Mouse (Mus musculus): ENCODE results near the gene Tex2. TPM values are rescaled to one million over a fixed set of nuclear protein-coding genes. Genes with fewer than 3 reads are reported as not detected.
"Not testable (repeated sequence)": the region's sequence is repeated elsewhere in the genome, so short reads cannot be mapped to it uniquely, and the experiment has no call there.

The Tex2 gene
- total and polyA plus RNA-seq, 3 experiments, result 1.6 to 20.0 (median 7.7) TPM

DNA sequence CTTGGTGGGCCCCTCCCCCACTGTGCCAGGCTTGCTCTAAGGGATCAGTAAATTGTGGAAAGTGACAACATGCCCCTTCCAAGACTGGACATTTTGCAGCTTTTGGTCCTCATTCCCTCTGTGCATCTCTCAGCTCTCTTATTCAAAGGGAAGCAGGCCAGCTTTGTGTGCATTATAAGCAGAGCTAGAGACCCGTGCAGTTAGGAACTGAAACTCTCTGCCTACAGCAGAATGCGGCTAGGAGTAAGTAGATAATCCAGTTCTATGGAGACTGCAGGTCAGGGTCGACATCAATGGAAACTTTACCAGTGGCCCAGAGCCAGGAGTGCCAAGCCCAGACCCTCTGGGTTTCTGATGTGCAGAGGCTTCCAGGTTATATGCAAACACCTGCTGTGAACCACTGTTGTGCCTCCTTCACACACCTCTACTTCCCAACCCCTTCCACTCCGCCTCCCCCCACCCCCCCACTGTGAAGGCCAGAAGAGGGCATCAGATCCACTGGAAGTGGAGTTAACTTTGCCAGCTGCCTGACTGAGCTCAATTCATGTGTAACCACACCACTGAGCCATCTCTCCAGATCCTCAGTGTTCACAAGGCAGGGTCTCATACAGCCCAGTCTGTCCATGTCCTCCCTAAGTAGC is 114.4 kb downstream of the Tex2 start:
- DNase-seq (ENCODE audit: low spot score), result no peak
- Histone ChIP-seq H3K27me3 (ENCODE audit: insufficient read depth, low read length) (no peaks in the 10 kb centered on the region), H3K36me3 (replicated peaks) (peaks cover 34% of the 10 kb centered on the region), H3K4me3 (ENCODE audit: low read depth, low read length) (peak overlapping the region; percentile 24; the same call in 1 of the 2 replicates), H3K9me3 (replicated peaks) (no peaks in the 10 kb centered on the region), H3K4me1 (ENCODE audit: insufficient read depth, low read depth, low read length) (peaks cover 46% of the 10 kb centered on the region)
- no peak for TF ChIP-seq GATA2 (IDR thresholded peaks at IDR 0.05; ENCODE audit: borderline replicate concordance, low read depth, low read length)
- TF ChIP-seq POLR2AphosphoS5 (IDR thresholded peaks at IDR 0.05; ENCODE audit: insufficient replicate concordance, low read depth, low read length), result no peak
- TF ChIP-seq CTCF (IDR thresholded peaks at IDR 0.05; ENCODE audit: low read depth, low read length), result no peak
- TF ChIP-seq GATA1 (IDR thresholded peaks at IDR 0.05; ENCODE audit: borderline replicate concordance, low read length), result no peak
- TF ChIP-seq TAL1 (conservative IDR thresholded peaks at IDR 0.05; ENCODE audit: low read depth, low read length), result no peak
- ATAC-seq (ENCODE audit: extremely low read depth, insufficient number of reproducible peaks, low FRiP score, poor library complexity, severe bottlenecking), result no peak

DNA sequence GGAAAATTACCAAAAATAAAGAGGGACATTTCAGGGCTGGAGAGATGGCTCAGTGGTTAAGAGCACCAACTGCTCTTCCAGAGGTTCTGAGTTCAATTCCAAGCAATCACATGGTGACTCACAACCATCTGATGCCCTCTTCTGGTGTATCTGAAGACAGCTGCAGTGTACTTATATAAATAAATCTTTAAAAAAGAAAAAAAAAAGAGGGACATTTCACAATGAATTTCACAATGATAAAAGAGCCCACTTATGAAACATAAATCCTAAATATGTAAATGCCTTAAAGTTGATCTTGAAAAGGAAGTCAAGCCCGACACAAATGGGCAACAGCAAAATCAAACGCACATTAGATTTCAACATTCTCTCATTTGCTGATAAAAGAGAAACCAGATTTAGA is 115.3 kb downstream of the Tex2 start:
- Histone ChIP-seq H3K36me3 (replicated peaks) (peaks cover 34% of the 10 kb centered on the region), H3K4me3 (ENCODE audit: low read depth, low read length) (no peak overlapping the region), H3K27me3 (ENCODE audit: insufficient read depth, low read length) (no peaks in the 10 kb centered on the region), H3K4me1 (ENCODE audit: insufficient read depth, low read depth, low read length) (peaks cover 42% of the 10 kb centered on the region), H3K9me3 (replicated peaks) (no peaks in the 10 kb centered on the region)
- no peak for DNase-seq (ENCODE audit: low spot score)
- ATAC-seq (ENCODE audit: extremely low read depth, insufficient number of reproducible peaks, low FRiP score, poor library complexity, severe bottlenecking), result no peak
- TF ChIP-seq GATA2 (IDR thresholded peaks at IDR 0.05; ENCODE audit: borderline replicate concordance, low read depth, low read length) (no peak), GATA1 (IDR thresholded peaks at IDR 0.05; ENCODE audit: borderline replicate concordance, low read length) (no peak), POLR2AphosphoS5 (IDR thresholded peaks at IDR 0.05; ENCODE audit: insufficient replicate concordance, low read depth, low read length) (no peak), CTCF (IDR thresholded peaks at IDR 0.05; ENCODE audit: low read depth, low read length) (no peak), TAL1 (conservative IDR thresholded peaks at IDR 0.05; ENCODE audit: low read depth, low read length) (no peak)

DNA sequence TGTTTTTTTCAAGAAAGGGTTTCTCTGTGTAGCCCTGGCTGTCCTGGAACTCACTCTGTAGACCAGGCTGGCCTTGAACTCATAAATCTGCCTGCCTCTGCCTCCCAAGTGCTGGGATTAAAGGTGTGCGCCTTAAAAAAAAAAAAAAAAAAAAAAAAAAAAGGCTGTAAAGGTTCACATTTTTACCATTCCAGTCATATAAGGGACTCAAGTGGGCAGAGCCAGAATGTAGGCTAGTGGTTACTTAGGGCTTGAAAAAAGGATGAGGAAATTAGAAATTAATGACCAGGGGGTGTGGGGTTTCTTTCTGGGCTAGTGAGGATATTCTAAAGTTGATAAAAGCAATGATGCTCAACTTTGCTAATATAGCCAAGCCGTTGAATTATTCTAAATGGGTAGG is 116.2 kb downstream of the Tex2 start:
- H3K9me3 ChIP-seq (replicated peaks); DNase-seq (ENCODE audit: low spot score); H3K4me3 ChIP-seq (ENCODE audit: low read depth, low read length); ATAC-seq (ENCODE audit: extremely low read depth, insufficient number of reproducible peaks, low FRiP score, poor library complexity, severe bottlenecking); H3K27me3 ChIP-seq (ENCODE audit: insufficient read depth, low read length): not testable (repeated sequence)
- Histone ChIP-seq H3K4me1 (ENCODE audit: insufficient read depth, low read depth, low read length) (peaks cover 34% of the 10 kb centered on the region), H3K36me3 (replicated peaks) (peaks cover 30% of the 10 kb centered on the region)

DNA sequence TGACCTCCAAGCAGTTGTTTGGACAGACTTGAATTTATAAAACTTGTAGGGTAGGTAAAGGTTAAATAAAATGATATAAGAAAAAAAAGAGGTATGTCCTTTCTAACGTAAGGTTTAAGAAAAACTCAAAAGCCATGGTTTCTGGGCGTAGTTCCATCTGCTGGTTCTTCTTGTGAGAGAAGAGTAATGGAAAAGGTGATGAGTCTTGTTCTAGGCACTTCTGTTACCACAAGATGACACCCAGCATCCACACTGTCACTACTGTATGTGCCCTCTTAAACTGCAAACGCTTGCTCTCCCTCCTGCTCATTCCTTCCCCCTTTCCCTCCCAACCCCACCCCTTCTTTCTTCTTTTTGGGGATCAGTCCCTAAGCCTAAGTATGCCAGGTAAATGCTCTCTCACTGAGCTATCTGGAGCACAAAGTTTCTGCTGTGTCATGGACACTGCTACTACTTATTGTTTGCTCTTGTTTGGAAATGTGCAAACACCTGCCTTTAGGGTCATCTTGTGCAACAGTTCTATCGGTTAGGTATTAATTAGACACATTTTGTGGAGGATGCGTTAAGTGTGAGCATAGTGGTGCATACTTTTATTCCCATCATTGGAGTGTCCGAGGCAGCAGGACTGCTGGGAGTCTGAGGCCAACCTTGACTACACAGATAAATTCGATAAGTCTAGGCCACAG is 120.1 kb downstream of the Tex2 start:
- no peak overlapping the region for H3K4me3 ChIP-seq (ENCODE audit: low read depth, low read length)
- ATAC-seq (ENCODE audit: extremely low read depth, insufficient number of reproducible peaks, low FRiP score, poor library complexity, severe bottlenecking), result no peak
- H3K27me3 ChIP-seq (ENCODE audit: insufficient read depth, low read length), result no peaks in the 10 kb centered on the region
- TF ChIP-seq GATA1 (IDR thresholded peaks at IDR 0.05; ENCODE audit: borderline replicate concordance, low read length) (no peak), CTCF (IDR thresholded peaks at IDR 0.05; ENCODE audit: low read depth, low read length) (no peak), POLR2AphosphoS5 (IDR thresholded peaks at IDR 0.05; ENCODE audit: insufficient replicate concordance, low read depth, low read length) (no peak), TAL1 (conservative IDR thresholded peaks at IDR 0.05; ENCODE audit: low read depth, low read length) (no peak), GATA2 (IDR thresholded peaks at IDR 0.05; ENCODE audit: borderline replicate concordance, low read depth, low read length) (no peak)
- H3K4me1 ChIP-seq (ENCODE audit: insufficient read depth, low read depth, low read length), result peaks cover 20% of the 10 kb centered on the region
- no peak for DNase-seq (ENCODE audit: low spot score)
- peaks cover 13% of the 10 kb centered on the region for H3K36me3 ChIP-seq (replicated peaks)
- no peaks in the 10 kb centered on the region for H3K9me3 ChIP-seq (replicated peaks)

DNA sequence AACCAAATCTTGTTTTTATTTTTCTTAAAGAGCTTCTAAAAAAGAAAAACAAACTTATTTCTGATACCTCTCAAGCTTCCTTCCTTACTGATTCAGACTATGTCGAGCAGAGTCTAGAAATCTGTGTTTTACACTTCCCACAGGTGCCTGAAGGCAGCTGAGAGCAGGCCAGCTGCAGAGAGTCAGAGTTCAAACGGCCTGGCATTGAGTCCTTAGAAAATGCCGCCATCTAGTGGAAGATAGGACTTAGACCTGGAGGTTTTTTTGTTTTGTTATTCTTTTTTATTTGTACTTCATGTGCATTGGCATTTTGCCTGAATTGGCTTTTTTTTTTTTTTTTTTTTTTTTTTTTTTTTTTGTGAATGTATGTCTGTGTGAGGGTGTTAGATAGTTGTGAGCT is 121.8 kb downstream of the Tex2 start:
- Histone ChIP-seq H3K9me3 (replicated peaks) (no peaks in the 10 kb centered on the region), H3K36me3 (replicated peaks) (peaks cover 11% of the 10 kb centered on the region), H3K4me1 (ENCODE audit: insufficient read depth, low read depth, low read length) (peaks cover 21% of the 10 kb centered on the region), H3K27me3 (ENCODE audit: insufficient read depth, low read length) (no peaks in the 10 kb centered on the region), H3K4me3 (ENCODE audit: low read depth, low read length) (no peak overlapping the region)
- ATAC-seq (ENCODE audit: extremely low read depth, insufficient number of reproducible peaks, low FRiP score, poor library complexity, severe bottlenecking) (no peak), DNase-seq (ENCODE audit: low spot score) (no peak)
- TF ChIP-seq POLR2AphosphoS5 (IDR thresholded peaks at IDR 0.05; ENCODE audit: insufficient replicate concordance, low read depth, low read length) (no peak), GATA1 (IDR thresholded peaks at IDR 0.05; ENCODE audit: borderline replicate concordance, low read length) (no peak), GATA2 (IDR thresholded peaks at IDR 0.05; ENCODE audit: borderline replicate concordance, low read depth, low read length) (no peak), TAL1 (conservative IDR thresholded peaks at IDR 0.05; ENCODE audit: low read depth, low read length) (no peak), CTCF (IDR thresholded peaks at IDR 0.05; ENCODE audit: low read depth, low read length) (peak; percentile 22; the same call in 1 of the 2 replicates)

DNA sequence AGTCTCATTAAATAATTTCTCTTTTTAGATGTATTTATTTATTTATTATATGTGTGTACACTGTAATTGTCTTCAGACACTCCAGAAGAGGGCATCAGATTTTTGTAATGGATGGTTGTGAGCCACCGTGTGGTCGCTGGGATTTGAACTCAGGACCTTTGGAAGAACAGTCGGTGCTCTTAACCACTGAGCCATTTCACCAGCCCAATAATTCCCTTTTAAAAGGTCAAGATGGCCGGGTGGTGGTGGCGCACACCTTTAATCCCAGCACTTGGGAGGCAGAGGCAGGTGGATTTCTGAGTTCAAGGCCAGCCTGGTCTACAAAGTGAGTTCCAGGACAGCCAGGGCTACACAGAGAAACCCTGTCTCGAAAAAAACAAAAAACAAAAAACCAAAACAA is 122.6 kb downstream of the Tex2 start:
- not testable (repeated sequence) for H3K4me3 ChIP-seq (ENCODE audit: low read depth, low read length); DNase-seq (ENCODE audit: low spot score); H3K9me3 ChIP-seq (replicated peaks); H3K27me3 ChIP-seq (ENCODE audit: insufficient read depth, low read length); H3K36me3 ChIP-seq (replicated peaks); ATAC-seq (ENCODE audit: extremely low read depth, insufficient number of reproducible peaks, low FRiP score, poor library complexity, severe bottlenecking)
- H3K4me1 ChIP-seq (ENCODE audit: insufficient read depth, low read depth, low read length), result peaks cover 19% of the 10 kb centered on the region

Data from G1E (cell line).